Mouse (Mus musculus) heart, postnatal 14 days (tissue): ENCODE data around the gene Defb26. TPM values are rescaled to one million over a fixed set of nuclear protein-coding genes. Genes with fewer than 3 reads are reported as not detected.
A peak's percentile ranks its signal among the peaks of the same experiment; 100 is the strongest.

Source experiments
- DNase-seq, 2 experiments: peaks; one replicate each; pipeline ENCODE4 v3.0.0; 2021 to 2022
- intact Hi-C: fragments of 180-260 bp; cut with DNase I; formaldehyde crosslinking; loops from one replicate; pipeline ENCODE4 v1.15.1; 2025
- total RNA-seq, 2 experiments: library from RNA; stranded (reverse); gene quantifications; 2 replicates each; pipeline ENCODE4 v1.2.3; 2021

Defb26 gene
- total RNA-seq, 2 experiments from 2014 or later, result not detected

DNA sequence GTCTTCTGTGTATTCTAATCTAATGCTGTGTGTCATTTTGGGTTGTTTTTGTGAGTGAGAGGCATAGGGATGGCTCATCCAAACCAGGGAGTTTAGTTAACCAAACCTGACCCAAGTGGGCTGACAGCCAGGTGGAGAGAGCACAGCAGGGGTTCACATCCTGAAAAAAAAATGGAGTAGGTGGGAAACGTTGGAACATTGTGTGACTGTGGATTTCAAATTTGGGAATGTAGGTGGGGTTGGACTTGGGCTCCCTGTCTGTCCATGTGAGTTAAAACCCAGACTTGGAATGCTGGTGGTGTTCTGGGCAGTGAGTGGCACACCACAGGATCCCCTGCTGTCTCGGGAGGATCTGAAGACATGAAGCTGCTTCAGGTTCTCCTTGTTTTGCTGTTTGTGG is 34.7 kb downstream of the Defb26 start, which contains the start of gene Defb20:
TSS of gene Defb20 (plus strand) at position 301 of the 400 bp plus-strand sequence.
- intact Hi-C loops, result no loop called here
- DNase-seq, result no peak

- intact Hi-C loops, result loop anchor here (5.0 kb wide), 1 partner anchor 70 kb away; the partner anchor contains the start of gene Defb29
Observed at GRCm38 (mm10) chr2:152472434-152472833, 39.1 kb downstream of the Defb26 start.

DNA sequence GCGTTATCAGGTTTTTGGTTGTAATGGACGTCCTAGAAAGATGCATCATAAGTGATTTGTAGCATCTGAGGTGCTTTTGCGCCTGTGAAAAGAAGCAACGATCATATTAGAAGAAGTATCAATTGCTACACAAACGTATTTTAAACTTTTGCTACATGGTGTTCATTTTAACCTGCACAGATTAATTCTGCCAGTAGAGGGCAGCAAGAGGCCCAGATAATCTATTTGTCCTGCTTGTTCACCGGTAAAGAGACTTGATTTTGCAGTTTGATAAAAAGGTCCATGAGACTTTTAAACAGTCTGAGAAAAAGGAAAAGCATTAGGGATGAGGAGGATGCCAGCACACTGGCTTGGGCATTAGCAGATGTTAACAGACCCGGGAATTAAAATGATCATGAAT is 40.5 kb downstream of the Defb26 start:
- DNase-seq, result peak; percentile 15 to 56
- intact Hi-C loops, result loop anchor here (5.0 kb wide), 1 partner anchor 71 kb away; the partner anchor contains the start of gene Defb29

More at GRCm38 (mm10) chr2:152472434-152472833, 39.1 kb downstream of the Defb26 start:
- no peak for DNase-seq

GRCm38 (mm10) chr2:152464570-152465150 is 46.8 kb downstream of the Defb26 start, which contains the start of gene Defb23:
Gene Defb23, minus strand, starts transcription at chr2:152464620.
- no peak for DNase-seq
- intact Hi-C loops, result no loop called here

DNA sequence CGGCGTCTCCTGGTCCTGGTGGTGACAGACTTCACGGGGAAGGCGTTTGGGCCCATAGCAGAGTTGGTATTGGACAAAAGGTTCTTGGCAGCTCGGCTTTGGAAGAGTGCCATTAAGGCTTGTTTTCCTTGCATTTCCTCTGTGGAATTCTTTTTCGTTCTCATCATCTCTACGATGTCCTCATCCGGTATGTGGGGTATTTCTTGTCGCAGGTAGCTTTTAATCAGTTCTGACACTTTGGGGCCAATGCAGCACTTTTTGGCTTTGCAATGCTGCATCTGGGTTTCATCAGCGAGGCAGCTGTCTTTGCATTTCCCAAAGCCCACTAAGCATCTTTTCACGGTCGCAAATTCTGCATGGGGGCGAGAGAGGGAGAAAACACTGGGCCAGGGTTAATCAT is 52.3 kb downstream of the Defb26 start:
- intact Hi-C loops, result loop anchor here (10.0 kb wide), 1 partner anchor 206 kb away; the partner anchor contains the start of gene H13
- DNase-seq, result no peak

Other genes starting within 250 kb of the Defb26 start
- gene Tbc1d20, start 217.9 kb downstream of the Defb26 start, total RNA-seq, result 10 to 100 TPM; 47.5 to 52.1 TPM
- 10 to 100 TPM; 69.1 to 71.2 TPM for gene Rbck1, start 179.0 kb downstream of the Defb26 start, total RNA-seq
- gene Trib3, start 167.7 kb downstream of the Defb26 start, total RNA-seq, result 1 to 10 TPM; 3.2 to 3.4 TPM
- gene Nrsn2, start 135.1 kb downstream of the Defb26 start, total RNA-seq, result not detected
- 10 to 100 TPM; 14.4 to 15.5 TPM for gene Sox12, start 113.6 kb downstream of the Defb26 start, total RNA-seq
- gene Zcchc3, start 96.7 kb downstream of the Defb26 start, total RNA-seq, result 10 to 100 TPM; 12.0 TPM
- 1 to 10 TPM; 2.6 to 2.7 TPM for gene 6820408C15Rik, start 96.1 kb downstream of the Defb26 start, total RNA-seq
- not detected for gene Defb23, start 47.1 kb downstream of the Defb26 start, total RNA-seq
- gene Defb20, start 34.6 kb downstream of the Defb26 start, total RNA-seq, result not detected
- not detected for gene Defb22, start 21.6 kb downstream of the Defb26 start, total RNA-seq
- not detected for gene Defb28, start 6.6 kb upstream of the Defb26 start, total RNA-seq
- gene Defb29, start 28.4 kb upstream of the Defb26 start, total RNA-seq, result not detected
- gene Gm17416, start 57.6 kb upstream of the Defb26 start, total RNA-seq, result not detected
- not detected for gene Defb21, start 61.1 kb upstream of the Defb26 start, total RNA-seq
- gene Defb19, start 68.6 kb upstream of the Defb26 start, total RNA-seq, result not detected
- not detected for gene Defb45, start 87.7 kb upstream of the Defb26 start, total RNA-seq
- gene Defb36, start 92.6 kb upstream of the Defb26 start, total RNA-seq, result not detected
- not detected for gene Defb25, start 111.4 kb upstream of the Defb26 start, total RNA-seq
- 10 to 100 TPM in 1 of 2 experiments, 1 to 10 TPM in 1; 9.1 to 11.9 TPM for gene Rem1, start 115.3 kb upstream of the Defb26 start, total RNA-seq
- gene H13, start 157.8 kb upstream of the Defb26 start, total RNA-seq, result 10 to 100 TPM; 38.7 to 42.4 TPM
- gene Mcts2, start 175.3 kb upstream of the Defb26 start, total RNA-seq, result 10 to 100 TPM; 17.4 to 18.7 TPM
- gene Id1, start 224.6 kb upstream of the Defb26 start, total RNA-seq, result 10 to 100 TPM; 82.1 to 85.3 TPM
- 10 to 100 TPM; 17.8 to 19.1 TPM for gene Cox4i2, start 242.5 kb upstream of the Defb26 start, total RNA-seq